Comparison of ENCODE assay signal across 34 mouse cellular contexts in genomic region chr6:90475854-90476212, GRCm38 (mm10). TPM values are rescaled to one million over a fixed set of nuclear protein-coding genes. Genes with fewer than 3 reads are reported as not detected.
DNase-seq lines count a peak whose midpoint lies in the region; ATAC-seq and TF ChIP-seq lines count a peak whose summit lies in the region.
"Had no signal": no experiment of that assay in that cellular context is flagged by ENCODE, and none has a peak within 500 bp of the region (broad histone marks: within the 10 kb centered on the region; RNA-seq: fewer than 3 reads in every experiment).

No protein-coding gene starts in this region.

- no peaks in the 10 kb centered on the region for H3K9me3 ChIP-seq in kidney, embryonic 16.5 days (ENCODE audit: low read length)
- H3K9me3 ChIP-seq in liver, embryonic 15.5 days (replicated peaks) = no peaks in the 10 kb centered on the region
- no peaks in the 10 kb centered on the region for H3K9me3 ChIP-seq in liver, postnatal 0 days (ENCODE audit: low read length)
- H3K9me3 ChIP-seq in lung, postnatal 0 days (ENCODE audit: low read length) = no peaks in the 10 kb centered on the region
- H3K9me3 ChIP-seq: embryonic facial prominence, embryonic 10.5 days; embryonic facial prominence, embryonic 15.5 days; forebrain, embryonic 13.5 days; limb, embryonic 12.5 days; neural tube, embryonic 12.5 days had no signal

- H3K4me1 ChIP-seq in kidney, embryonic 16.5 days (ENCODE audit: insufficient read depth, low read length) = peaks cover 9% of the 10 kb centered on the region; the same call in 1 of the 2 replicates
- H3K4me1 ChIP-seq in liver, embryonic 15.5 days (replicated peaks) = peaks cover 13% of the 10 kb centered on the region; the same call in 1 of the 2 replicates
- H3K4me1 ChIP-seq in liver, postnatal 0 days (ENCODE audit: insufficient read depth) = peaks cover 20% of the 10 kb centered on the region
- H3K4me1 ChIP-seq in lung, postnatal 0 days (ENCODE audit: insufficient read depth, low read depth, low read length) = peaks cover 11% of the 10 kb centered on the region; the same call in 1 of the 2 replicates

- intact Hi-C loops in gastrocnemius, adult 2 months (cut with DNase I) = no loop called here

- no peak for ATAC-seq in kidney, embryonic 16.5 days (ENCODE audit: low FRiP score, low TSS enrichment)
- peak; percentile 28; the same call in 1 of the 2 replicates for ATAC-seq in liver, embryonic 15.5 days (ENCODE audit: insufficient read depth)
- ATAC-seq in liver, postnatal 0 days = peak; percentile 79
- ATAC-seq in lung, postnatal 0 days = no peak
- ATAC-seq: forebrain, embryonic 13.5 days had no signal

- no peak overlapping the region for H3K4me2 ChIP-seq in kidney, embryonic 16.5 days (replicated peaks; ENCODE audit: low read depth, low read length)
- H3K4me2 ChIP-seq in liver, embryonic 15.5 days = no peak overlapping the region
- no peak overlapping the region for H3K4me2 ChIP-seq in liver, postnatal 0 days (ENCODE audit: low read depth, low read length)
- H3K4me2 ChIP-seq in lung, postnatal 0 days (replicated peaks; ENCODE audit: low read depth, low read length) = no peak overlapping the region
- H3K4me2 ChIP-seq: embryonic facial prominence, embryonic 15.5 days; forebrain, embryonic 13.5 days; heart, embryonic 11.5 days; hindbrain, embryonic 14.5 days; limb, embryonic 12.5 days; neural tube, embryonic 12.5 days had no signal

- H3K27me3 ChIP-seq in kidney, embryonic 16.5 days (ENCODE audit: insufficient read depth, low read length) = no peaks in the 10 kb centered on the region
- no peaks in the 10 kb centered on the region for H3K27me3 ChIP-seq in liver, embryonic 15.5 days
- H3K27me3 ChIP-seq in liver, postnatal 0 days (ENCODE audit: insufficient read depth, low read length) = no peaks in the 10 kb centered on the region
- H3K27me3 ChIP-seq in lung, postnatal 0 days (replicated peaks; ENCODE audit: insufficient read depth, low read length) = no peaks in the 10 kb centered on the region
- H3K27me3 ChIP-seq: embryonic facial prominence, embryonic 15.5 days; forebrain, embryonic 13.5 days; limb, embryonic 12.5 days; neural tube, embryonic 12.5 days had no signal

- no peaks in the 10 kb centered on the region for H3K36me3 ChIP-seq in kidney, embryonic 16.5 days (ENCODE audit: insufficient read depth, low read length)
- H3K36me3 ChIP-seq in liver, embryonic 15.5 days (replicated peaks) = no peaks in the 10 kb centered on the region
- H3K36me3 ChIP-seq in liver, postnatal 0 days (replicated peaks; ENCODE audit: insufficient read depth, low read length) = peaks cover 18% of the 10 kb centered on the region; the same call in 1 of the 2 replicates
- H3K36me3 ChIP-seq in lung, postnatal 0 days (ENCODE audit: insufficient read depth, low read length) = 0 out of 2 replicates have a peak, but pooled peaks cover 12% of the 10 kb centered on the region
- H3K36me3 ChIP-seq: embryonic facial prominence, embryonic 15.5 days; limb, embryonic 12.5 days; neural tube, embryonic 12.5 days had no signal

- peak; percentile 44; the same call in 1 of the 2 replicates for TF ChIP-seq EP300 in liver, postnatal 0 days (IDR thresholded peaks at IDR 0.05; ENCODE audit: low read depth)
- no peak for TF ChIP-seq EP300 in lung, postnatal 0 days (IDR thresholded peaks at IDR 0.05)

- H3K27ac ChIP-seq in gastrocnemius, adult 2 months = peak overlapping the region; percentile 80
- no peak overlapping the region for H3K27ac ChIP-seq in kidney, embryonic 16.5 days (ENCODE audit: low read length)
- 0 out of 2 replicates have a peak overlapping the region, but pooled peaks have one; percentile 19 for H3K27ac ChIP-seq in liver, embryonic 15.5 days (replicated peaks)
- peak overlapping the region; percentile 60 for H3K27ac ChIP-seq in liver, postnatal 0 days (ENCODE audit: low read depth)
- H3K27ac ChIP-seq in lung, postnatal 0 days (ENCODE audit: low read length) = no peak overlapping the region
- H3K27ac ChIP-seq: embryonic facial prominence, embryonic 10.5 days; embryonic facial prominence, embryonic 15.5 days; forebrain, embryonic 13.5 days; hindbrain, embryonic 14.5 days; kidney, postnatal 0 days; layer of hippocampus, adult 2 months; left cerebral cortex, adult 2 months; limb, embryonic 12.5 days; macrophage; neural tube, embryonic 12.5 days; stomach, postnatal 0 days had no signal

- WGBS in kidney, embryonic 16.5 days = 68% methylated on average over 3 of the region's 3 CpGs
- WGBS in liver, embryonic 15.5 days (ENCODE audit: insufficient replicate concordance) = 48% methylated on average over 3 of the region's 3 CpGs
- 51% methylated on average over 3 of the region's 3 CpGs for WGBS in liver, postnatal 0 days (ENCODE audit: insufficient replicate concordance)
- 72% methylated on average over 3 of the region's 3 CpGs for WGBS in lung, postnatal 0 days

- DNase-seq in gastrocnemius, adult 2 months = no peak
- DNase-seq in gastrocnemius, adult 8-10 months (ENCODE audit: low spot score in 2 of 2) = no peak
- peak; percentile 83 for DNase-seq in kidney, adult 9 months
- no peak for DNase-seq in liver
- no peak for DNase-seq in liver, postnatal 0 days
- no peak for DNase-seq in lung, postnatal 0 days (ENCODE audit: low spot score)
- DNase-seq: adrenal gland, postnatal 25 days; cerebellum, adult 11-12 months; cerebellum, adult 9-11 months; gastrocnemius, postnatal 36 days; heart, postnatal 36 days; lung, adult 18-20 months; lung, postnatal 10 days; right cerebral cortex, adult 18-20 months; thymus, adult 18-20 months; thymus, postnatal 25 days had no signal

- H3K4me3 ChIP-seq in gastrocnemius, adult 2 months = no peak overlapping the region
- no peak overlapping the region for H3K4me3 ChIP-seq in kidney, embryonic 16.5 days (ENCODE audit: low read length)
- no peak overlapping the region for H3K4me3 ChIP-seq in liver, embryonic 15.5 days (replicated peaks)
- H3K4me3 ChIP-seq in liver, postnatal 0 days (ENCODE audit: low read depth, low read length) = no peak overlapping the region
- no peak overlapping the region for H3K4me3 ChIP-seq in lung, postnatal 0 days (ENCODE audit: low read depth, low read length)
- H3K4me3 ChIP-seq: embryonic facial prominence, embryonic 10.5 days; embryonic facial prominence, embryonic 15.5 days; forebrain, embryonic 13.5 days; layer of hippocampus, adult 2 months; left cerebral cortex, adult 2 months; limb, embryonic 12.5 days; myocyte; neural tube, embryonic 12.5 days had no signal

- TF ChIP-seq CTCF in gastrocnemius, adult 2 months (IDR thresholded peaks at IDR 0.05) = no peak
- TF ChIP-seq CTCF in liver, postnatal 0 days (IDR thresholded peaks at IDR 0.05; ENCODE audit: low read depth) = no peak
- TF ChIP-seq CTCF in lung, postnatal 0 days (IDR thresholded peaks at IDR 0.05) = no peak

- no peak overlapping the region for H3K9ac ChIP-seq in kidney, embryonic 16.5 days (replicated peaks; ENCODE audit: low read length)
- no peak overlapping the region for H3K9ac ChIP-seq in liver, embryonic 15.5 days
- peak overlapping the region; percentile 16; the same call in 1 of the 2 replicates for H3K9ac ChIP-seq in liver, postnatal 0 days (replicated peaks)
- H3K9ac ChIP-seq in lung, postnatal 0 days (replicated peaks; ENCODE audit: low read depth) = no peak overlapping the region
- H3K9ac ChIP-seq: embryonic facial prominence, embryonic 15.5 days; forebrain, embryonic 13.5 days; hindbrain, embryonic 14.5 days; limb, embryonic 12.5 days; neural tube, embryonic 12.5 days had no signal

RNA-seq across cellular contexts. Expression of gene Aldh1l1, which starts 10.4 kb away (rescaled TPM):
- total RNA-seq in gastrocnemius, adult 2 months (2021) = 1 to 10 TPM; 3.6 to 5.3 TPM
- total RNA-seq in gastrocnemius, adult 8-10 months (2022) = 1 to 10 TPM; 2.4 to 5.5 (median 4.0) TPM
- polyA plus RNA-seq in kidney, embryonic 16.5 days (2015; fragmentation: Nextera tagmentation; extraction: Ambion mirVana) = 21.1 and 23.4 TPM in 2 replicates
- 32.1 and 39.0 TPM in 2 replicates for polyA plus RNA-seq in liver, embryonic 15.5 days (2015; fragmentation: Nextera tagmentation; extraction: Ambion mirVana)
- 104 and 114 TPM in 2 replicates for polyA plus RNA-seq in liver, postnatal 0 days (2015; fragmentation: Nextera tagmentation; extraction: Ambion mirVana)
- 4.8 and 5.7 TPM in 2 replicates for polyA plus RNA-seq in lung, postnatal 0 days (2015; fragmentation: Nextera tagmentation; extraction: Ambion mirVana)

RNA-seq across cellular contexts. Expression of gene Klf15, which starts 13.5 kb away (rescaled TPM):
- 10 to 100 TPM; 54.4 to 64.4 TPM for total RNA-seq in gastrocnemius, adult 2 months (2021)
- total RNA-seq in gastrocnemius, adult 8-10 months (2022) = 10 to 100 TPM; 26.7 to 83.2 (median 44.3) TPM
- polyA plus RNA-seq in kidney, embryonic 16.5 days (2015; fragmentation: Nextera tagmentation; extraction: Ambion mirVana) = 16.1 TPM in 2 replicates
- polyA plus RNA-seq in liver, embryonic 15.5 days (2015; fragmentation: Nextera tagmentation; extraction: Ambion mirVana) = 18.4 and 22.4 TPM in 2 replicates
- 22.4 and 45.6 TPM in 2 replicates for polyA plus RNA-seq in liver, postnatal 0 days (2015; fragmentation: Nextera tagmentation; extraction: Ambion mirVana)
- 20.0 and 41.4 TPM in 2 replicates for polyA plus RNA-seq in lung, postnatal 0 days (2015; fragmentation: Nextera tagmentation; extraction: Ambion mirVana)
- total RNA-seq: common myeloid progenitor, adult 5-6 weeks; megakaryocyte-erythroid progenitor cell, adult 5-6 weeks had no signal

RNA-seq across cellular contexts. Expression of gene Cfap100, which starts 47.2 kb away (rescaled TPM):
- under 1 TPM; 0.11 to 0.13 TPM for total RNA-seq in gastrocnemius, adult 2 months (2021)
- total RNA-seq in gastrocnemius, adult 8-10 months (2022) = under 1 TPM in 1 of 4 experiments, not detected in 3; 0.56 TPM
- 0.49 and 0.62 TPM in 2 replicates for polyA plus RNA-seq in kidney, embryonic 16.5 days (2015; fragmentation: Nextera tagmentation; extraction: Ambion mirVana)
- polyA plus RNA-seq in liver, embryonic 15.5 days (2015; fragmentation: Nextera tagmentation; extraction: Ambion mirVana) = 0.08 TPM in 1 of 2 replicates, not detected in the other
- polyA plus RNA-seq in liver, postnatal 0 days (2015; fragmentation: Nextera tagmentation; extraction: Ambion mirVana) = 0.06 TPM in 1 of 2 replicates, not detected in the other
- 3.9 and 5.2 TPM in 2 replicates for polyA plus RNA-seq in lung, postnatal 0 days (2015; fragmentation: Nextera tagmentation; extraction: Ambion mirVana)
- total RNA-seq: common myeloid progenitor, adult 5-6 weeks; megakaryocyte-erythroid progenitor cell, adult 5-6 weeks had no signal
- polyA plus RNA-seq: heart, embryonic 11.5 days; macrophage; spleen, adult 2 months had no signal

Comparison
In these comparisons a context has a peak if more than half of its experiments do, and no peak if none do; other contexts are left out.
1. H3K27ac ChIP-seq: peak in gastrocnemius, adult 2 months (single experiment), liver, embryonic 15.5 days (single experiment) and liver, postnatal 0 days (single experiment); none in kidney, embryonic 16.5 days (single experiment) and lung, postnatal 0 days (single experiment).
2. ATAC-seq: peak in liver, embryonic 15.5 days (single experiment) and liver, postnatal 0 days (single experiment); none in kidney, embryonic 16.5 days (single experiment) and lung, postnatal 0 days (single experiment).